Mouse (Mus musculus) heart, postnatal 36 days (tissue): ENCODE data around the gene Poldip2. TPM values are rescaled to one million over a fixed set of nuclear protein-coding genes. Genes with fewer than 3 reads are reported as not detected.

Source experiments
- DNase-seq, 2 experiments: peaks; one replicate each; pipeline ENCODE4 v3.0.0; 2021 to 2022
- intact Hi-C: fragments of 180-260 bp; cut with DNase I; formaldehyde crosslinking; loops from one replicate; pipeline ENCODE4 v1.15.1; 2025
- total RNA-seq, 2 experiments: library from RNA; stranded (reverse); gene quantifications; 2 replicates each; pipeline ENCODE4 v1.2.3; 2021

The Poldip2 gene
- 100 to 1,000 TPM; 151 to 156 TPM for total RNA-seq

DNA sequence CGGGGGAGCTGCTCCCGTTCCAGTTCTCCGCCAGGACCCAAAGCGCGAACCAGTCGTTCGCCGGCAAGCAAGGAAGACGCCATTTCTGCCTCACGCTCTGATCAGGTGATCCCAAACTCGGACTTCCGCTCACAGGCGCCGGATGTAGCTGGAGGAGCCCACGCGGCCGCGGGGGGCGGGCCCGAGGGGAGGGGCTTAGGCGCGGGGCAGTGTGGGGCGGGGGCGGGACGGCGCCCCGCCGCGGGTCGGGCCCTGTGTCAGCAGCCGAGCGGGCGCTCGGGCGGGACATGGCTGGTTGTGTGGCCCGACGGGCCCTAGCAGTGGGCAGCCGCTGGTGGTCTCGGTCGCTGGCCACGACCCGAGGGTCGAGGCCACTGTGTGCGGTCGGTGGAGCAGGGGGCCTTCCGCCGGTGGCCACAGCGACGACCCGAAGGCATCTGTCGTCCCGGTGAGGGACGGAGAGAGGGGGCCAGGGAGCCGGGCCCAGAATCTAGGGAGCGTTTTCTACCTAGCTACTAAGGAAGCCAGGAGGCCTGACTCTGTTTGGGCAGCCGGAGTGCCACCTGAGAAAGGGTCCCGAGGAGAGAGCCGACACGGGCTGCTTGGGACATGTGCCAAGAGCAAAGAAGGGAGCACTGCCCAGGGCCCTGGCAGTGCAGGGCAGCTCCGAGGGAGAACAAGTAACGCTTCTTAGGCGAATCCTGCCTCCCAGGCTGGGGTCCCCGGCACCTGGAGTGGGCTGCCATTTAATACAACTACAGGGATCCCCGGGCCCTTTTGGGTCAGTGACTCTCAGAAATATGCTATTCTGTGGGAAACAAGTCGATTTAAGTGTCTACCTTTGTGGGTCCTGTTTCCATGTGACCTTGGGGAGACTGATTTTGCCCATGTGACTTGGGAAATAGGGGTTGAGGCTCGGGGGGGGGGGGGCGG lies at the start of gene Poldip2, which contains the start of gene Tmem199:
Poldip2 (plus strand) TSS at position 169 of the 933 bp plus-strand sequence.
Tmem199 (minus strand) TSS at position 148 of the 933 bp plus-strand sequence.
- DNase-seq: peak; percentile 87 to 89
- intact Hi-C loops: loop anchor here (2.0 kb wide), 1 partner anchor 19 kb away; no protein-coding TSS in a partner anchor

- intact Hi-C loops: no loop called here
- DNase-seq: no peak
These were observed 49.3 kb upstream of the Poldip2 start for GRCm38 (mm10) chr11:78462669-78463068.

GRCm38 (mm10) chr11:78463286-78464036 lies 48.5 kb upstream of the Poldip2 start:
- intact Hi-C loops: no loop called here
- DNase-seq: no peak

- intact Hi-C loops: no loop called here
- no peak for DNase-seq
These were observed 46.9 kb upstream of the Poldip2 start for GRCm38 (mm10) chr11:78465116-78465515.

- DNase-seq: peak; percentile 78 to 82
- intact Hi-C loops: no loop called here
These were observed 46.3 kb upstream of the Poldip2 start, which contains the start of gene Slc46a1 for GRCm38 (mm10) chr11:78465568-78466180. TSS of gene Slc46a1 (plus strand) at chr11:78465697.

GRCm38 (mm10) chr11:78466242-78466912 lies 45.6 kb upstream of the Poldip2 start:
- no peak for DNase-seq

GRCm38 (mm10) chr11:78467515-78467914 lies 44.5 kb upstream of the Poldip2 start:
- intact Hi-C loops: no loop called here
- DNase-seq: no peak

More at GRCm38 (mm10) chr11:78466242-78466912, 45.6 kb upstream of the Poldip2 start:
- intact Hi-C loops: no loop called here

- no peak for DNase-seq
- intact Hi-C loops: no loop called here
These were observed 44.1 kb upstream of the Poldip2 start for GRCm38 (mm10) chr11:78467932-78468331.

- no peak for DNase-seq
- intact Hi-C loops: no loop called here
These were observed 40.5 kb upstream of the Poldip2 start for GRCm38 (mm10) chr11:78471326-78472103.

- no peak for DNase-seq
- intact Hi-C loops: no loop called here
These were observed 36.7 kb upstream of the Poldip2 start for GRCm38 (mm10) chr11:78475289-78475688.

- no peak for DNase-seq
- intact Hi-C loops: no loop called here
These were observed 28.4 kb upstream of the Poldip2 start for GRCm38 (mm10) chr11:78483639-78484038.

DNA sequence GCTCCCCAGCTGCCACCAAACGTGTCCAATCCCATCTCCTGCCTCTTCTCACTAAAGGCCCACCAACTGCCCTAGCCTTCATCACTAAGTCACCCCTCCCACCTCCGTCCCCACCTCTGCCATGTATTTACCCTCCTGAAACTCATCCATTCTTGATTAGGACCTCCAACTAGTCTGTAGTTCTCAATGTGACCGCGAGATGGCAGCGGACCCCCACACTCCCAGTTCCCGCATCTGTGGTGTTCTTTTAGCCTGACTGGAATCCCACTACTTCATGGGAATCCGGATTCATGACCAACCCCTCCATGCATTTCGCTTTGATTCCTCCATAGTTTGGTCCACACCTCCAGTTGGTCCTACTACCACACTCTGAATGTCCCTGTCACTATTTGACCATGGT lies 23.8 kb upstream of the Poldip2 start:
- intact Hi-C loops: loop anchor here (1.0 kb wide), 1 partner anchor 21 kb away; no protein-coding TSS in a partner anchor
- DNase-seq: peak; percentile 75 to 77

DNA sequence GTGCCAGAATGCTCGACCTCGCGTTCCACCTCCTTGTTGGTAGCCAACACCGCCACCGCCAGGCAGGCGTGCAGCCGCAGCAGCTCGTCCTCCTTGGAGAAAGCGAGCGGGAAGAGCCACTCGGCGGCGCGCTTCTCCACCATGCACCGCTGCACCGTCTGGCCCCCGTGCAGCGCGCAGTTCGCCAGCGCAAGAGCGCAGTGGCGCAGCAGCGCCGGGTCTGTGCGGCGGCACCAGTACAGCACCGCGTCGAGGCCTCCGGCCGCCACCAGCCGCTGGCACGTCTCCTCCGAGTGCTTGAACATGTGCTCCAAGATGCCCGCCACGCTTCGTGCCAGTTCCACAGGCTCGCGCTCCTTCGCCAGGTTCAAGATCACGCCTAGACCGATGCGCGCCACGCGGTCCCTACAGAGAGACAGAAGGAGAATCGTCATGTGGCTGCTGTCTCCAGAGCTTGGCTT lies 21.2 kb upstream of the Poldip2 start:
- DNase-seq: no peak
- intact Hi-C loops: no loop called here

- DNase-seq: peak in 1 of 2 experiments; percentile 35
- intact Hi-C loops: no loop called here
These were observed 16.1 kb upstream of the Poldip2 start for GRCm38 (mm10) chr11:78495904-78496303.

GRCm38 (mm10) chr11:78497071-78497541 lies 14.9 kb upstream of the Poldip2 start:
- peak in 1 of 2 experiments; percentile 13 for DNase-seq
- intact Hi-C loops: no loop called here

GRCm38 (mm10) chr11:78497544-78498522 lies 14.2 kb upstream of the Poldip2 start, which contains the start of gene Sarm1:
TSS of gene Sarm1 (minus strand) at chr11:78497754.
- peak; percentile 88 for DNase-seq
- intact Hi-C loops: no loop called here

DNA sequence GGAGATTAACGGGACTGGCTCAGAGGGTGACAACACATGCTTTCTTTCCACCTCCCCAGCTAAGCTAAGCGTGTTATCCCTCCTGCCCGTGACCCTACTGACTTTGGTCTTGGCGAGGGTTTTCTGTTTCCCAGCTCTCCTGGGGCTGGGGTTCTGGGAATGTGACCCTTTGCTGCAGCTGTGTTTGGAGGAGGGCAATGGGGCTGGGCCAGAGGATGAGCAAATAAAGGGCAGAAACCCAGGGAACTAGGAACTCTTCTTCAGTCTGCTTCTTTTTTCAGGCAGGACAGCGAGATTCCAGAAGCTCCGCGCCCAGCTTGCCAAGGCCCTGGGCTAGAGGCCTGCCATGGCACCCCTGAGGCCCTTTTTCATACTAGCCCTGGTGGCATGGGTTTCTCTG lies 13.0 kb upstream of the Poldip2 start, which contains the start of gene Vtn:
Vtn (plus strand) TSS at position 88 of the 400 bp plus-strand sequence.
- peak in 1 of 2 experiments; percentile 52 for DNase-seq
- intact Hi-C loops: no loop called here

DNA sequence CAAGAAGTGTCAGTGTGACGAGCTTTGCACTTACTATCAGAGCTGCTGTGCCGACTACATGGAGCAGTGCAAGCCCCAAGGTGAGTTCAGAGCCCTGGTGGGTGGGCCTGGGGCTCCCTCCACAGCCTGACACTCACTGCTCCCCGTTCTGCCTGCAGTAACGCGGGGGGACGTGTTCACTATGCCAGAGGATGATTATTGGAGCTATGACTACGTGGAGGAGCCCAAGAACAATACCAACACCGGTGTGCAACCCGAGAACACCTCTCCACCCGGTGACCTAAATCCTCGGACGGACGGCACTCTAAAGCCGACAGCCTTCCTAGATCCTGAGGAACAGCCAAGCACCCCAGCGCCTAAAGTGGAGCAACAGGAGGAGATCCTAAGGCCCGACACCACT lies 12.4 kb upstream of the Poldip2 start:
- no peak for DNase-seq
- intact Hi-C loops: no loop called here
